Mouse (Mus musculus) liver, postnatal 0 days (tissue): Measurements from ENCODE around the gene Gh. TPM values are rescaled to one million over a fixed set of nuclear protein-coding genes. Genes with fewer than 3 reads are reported as not detected.
"Not testable (repeated sequence)": the region's sequence is repeated elsewhere in the genome, so short reads cannot be mapped to it uniquely, and the experiment has no call there.

Experiments used
- ATAC-seq: fragments of 200-750 bp; cut with Nextera tagmentation; 2 replicates; pipeline ENCODE4 v1.8.0; 2017; ENCODE audit warnings: mild to moderate bottlenecking, moderate library complexity
- DNase-seq: peaks from one replicate; pipeline ENCODE4 v3.0.0-alpha.2; 2016
- H3K27ac ChIP-seq: fragments of 300-500 bp; sonication (generic); 2 replicates; pipeline ENCODE4 v1.5.1; 2014; ENCODE audit warnings: antibody characterized with exemption, moderate library complexity, mild to moderate bottlenecking, low read depth
- H3K27me3 ChIP-seq: fragments of 300-500 bp; sonication (generic); 2 replicates; pipeline ENCODE4 v1.6.1; 2014; ENCODE audit warnings: low read length, control low read depth, mixed read lengths; ENCODE audit not compliant: insufficient read depth
- H3K36me3 ChIP-seq: fragments of 300-500 bp; sonication (generic); replicated peaks from 2 replicates; pipeline ENCODE4 v1.6.1; 2014; ENCODE audit warnings: mild to moderate bottlenecking, control low read depth, low read length, moderate library complexity, mixed read lengths; ENCODE audit not compliant: insufficient read depth
- H3K4me1 ChIP-seq: fragments of 300-500 bp; sonication (generic); 2 replicates; pipeline ENCODE4 v1.6.1; 2014; ENCODE audit warnings: antibody characterized with exemption, mild to moderate bottlenecking, control low read depth; ENCODE audit not compliant: insufficient read depth
- H3K4me2 ChIP-seq: fragments of 300-500 bp; sonication (generic); 2 replicates; pipeline ENCODE4 v1.6.1; 2014; ENCODE audit warnings: low read depth, mild to moderate bottlenecking, low read length, moderate library complexity, mixed read lengths
- H3K4me3 ChIP-seq: fragments of 300-500 bp; sonication (generic); 2 replicates; pipeline ENCODE4 v1.5.1; 2014; ENCODE audit warnings: low read depth, low read length
- H3K9ac ChIP-seq: fragments of 300-500 bp; sonication (generic); replicated peaks from 2 replicates; pipeline ENCODE4 v1.6.1; 2014; ENCODE audit warnings: mild to moderate bottlenecking, moderate library complexity
- H3K9me3 ChIP-seq: fragments of 300-500 bp; sonication (generic); 2 replicates; pipeline ENCODE4 v1.6.1; 2016; ENCODE audit warnings: mild to moderate bottlenecking, control low read depth, low read length, mixed read lengths
- CTCF ChIP-seq: sonication (generic); IDR thresholded peaks from 2 replicates; pipeline ENCODE4 v1.5.1; 2016; ENCODE audit warnings: antibody characterized with exemption, low read depth
- EP300 ChIP-seq: IDR thresholded peaks from 2 replicates; pipeline ENCODE4 v1.6.1; 2016; ENCODE audit warnings: antibody characterized with exemption, low read depth, mild to moderate bottlenecking
- WGBS: fragments of 180-500 bp; shearing (Covaris S2); extraction: QIAGEN DNeasy Blood & Tissue Kit; methylation state at CpG from one replicate; pipeline ENCODE4 v1.1.7; 2014; ENCODE audit not compliant: insufficient replicate concordance; 5-methylcytosine and 5-hydroxymethylcytosine counted together
- polyA plus RNA-seq: library from polyadenylated mRNA; unstranded; fragments of >200 nt; fragmentation: Nextera tagmentation; extraction: Ambion mirVana; gene quantifications from 2 replicates; pipeline ENCODE4 v1.2.1, GENCODE M21; 2015

Gh gene
- polyA plus RNA-seq = 0.13 and 0.21 TPM in 2 replicates

GRCm38 (mm10) chr11:106301765-106302164 is at the start of gene Gh:
Gene Gh (minus strand): TSS chr11:106301865.
- peaks cover 4% of the 10 kb centered on the region; the same call in 1 of the 2 replicates for H3K4me1 ChIP-seq
- H3K27ac ChIP-seq = no peak within 1 kb of the TSS
- WGBS = 75% methylated on average over 9 of the region's 9 CpGs
- TF ChIP-seq EP300 (no peak), CTCF (no peak)
- ATAC-seq = no peak
- H3K27me3 ChIP-seq = no peaks in the 10 kb centered on the region
- no peaks in the 10 kb centered on the region for H3K36me3 ChIP-seq
- no peak within 1 kb of the TSS for H3K9ac ChIP-seq
- no peaks in the 10 kb centered on the region for H3K9me3 ChIP-seq
- no peak within 1 kb of the TSS for H3K4me3 ChIP-seq
- H3K4me2 ChIP-seq = no peak within 1 kb of the TSS
- DNase-seq = no peak

DNA sequence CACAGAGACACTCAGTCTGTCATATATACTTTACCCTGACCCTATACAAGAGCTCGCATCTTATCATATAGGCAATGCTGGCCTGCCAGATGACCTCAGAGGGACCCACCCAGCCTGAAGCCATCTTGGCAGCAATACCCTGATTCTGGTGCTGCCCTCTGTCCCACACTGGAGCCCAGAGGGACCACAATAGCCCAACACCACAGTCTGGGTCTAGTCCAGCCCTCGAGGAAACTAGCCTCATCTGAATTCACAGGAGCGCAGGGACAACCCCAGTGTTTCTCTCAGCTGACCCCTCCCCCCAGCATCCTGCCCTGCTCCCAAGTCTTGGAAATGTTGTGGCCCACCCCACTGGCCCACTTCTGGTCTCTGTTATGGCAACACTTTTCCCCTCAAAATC is 49.6 kb upstream of the Gh start:
- Histone ChIP-seq H3K27ac (no peak overlapping the region), H3K9me3 (no peaks in the 10 kb centered on the region), H3K36me3 (no peaks in the 10 kb centered on the region), H3K27me3 (no peaks in the 10 kb centered on the region), H3K4me2 (no peak overlapping the region), H3K4me3 (no peak overlapping the region), H3K4me1 (peaks cover 6% of the 10 kb centered on the region; the same call in 1 of the 2 replicates), H3K9ac (no peak overlapping the region)
- 56% methylated on average over 3 of the region's 3 CpGs for WGBS
- ATAC-seq (peak; percentile 29), DNase-seq (no peak)
- TF ChIP-seq CTCF = no peak
- TF ChIP-seq EP300 = no peak

GRCm38 (mm10) chr11:106350853-106351252 is 49.2 kb upstream of the Gh start:
- Histone ChIP-seq H3K4me3 (no peak overlapping the region), H3K9me3 (no peaks in the 10 kb centered on the region), H3K4me1 (peaks cover 5% of the 10 kb centered on the region; the same call in 1 of the 2 replicates), H3K4me2 (no peak overlapping the region), H3K27ac (no peak overlapping the region), H3K36me3 (no peaks in the 10 kb centered on the region), H3K9ac (no peak overlapping the region), H3K27me3 (no peaks in the 10 kb centered on the region)
- DNase-seq = peak; percentile 35
- peak; percentile 85 for ATAC-seq
- TF ChIP-seq EP300 (no peak), CTCF (no peak)
- 47% methylated on average over 5 of the region's 5 CpGs for WGBS

DNA sequence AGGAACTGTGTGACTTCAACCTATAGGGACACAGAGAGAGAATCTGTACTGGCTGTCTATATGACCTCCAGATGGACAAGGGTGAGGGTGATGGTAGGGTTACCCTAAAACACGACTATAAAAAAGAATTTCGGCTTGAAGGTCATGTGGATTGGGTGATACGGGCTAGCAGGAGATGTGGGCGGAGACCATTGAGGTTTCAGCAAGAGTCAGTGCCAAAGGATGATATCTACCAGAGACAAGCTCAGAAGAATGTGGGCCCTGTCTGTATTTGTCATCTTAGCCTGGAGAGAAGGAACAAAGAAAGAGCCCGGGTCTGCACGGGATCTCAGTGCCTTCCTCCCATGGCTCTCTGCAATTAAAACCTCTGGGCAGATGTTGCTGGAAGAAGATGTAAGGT is 48.1 kb upstream of the Gh start:
- TF ChIP-seq EP300 = no peak
- no peak for TF ChIP-seq CTCF

DNA sequence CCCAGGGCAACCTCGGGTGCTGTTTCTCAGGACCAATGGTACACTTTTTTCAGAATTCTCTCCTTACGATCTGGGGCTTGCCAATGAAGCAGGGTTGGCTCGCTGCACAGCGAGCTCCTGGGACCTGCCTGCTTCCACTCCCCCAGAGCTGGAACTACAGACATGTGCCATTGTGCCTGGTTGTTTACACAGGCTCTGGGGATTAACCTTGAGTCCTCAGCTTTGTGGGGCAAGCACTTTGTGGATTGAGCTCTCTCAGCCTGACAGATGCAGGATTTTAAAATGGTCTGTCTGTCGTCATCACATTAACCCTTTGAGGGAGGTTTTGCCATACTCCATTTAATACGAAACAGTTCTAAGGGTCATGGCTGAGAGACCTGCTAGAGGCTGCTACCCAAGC is 43.2 kb upstream of the Gh start:
- DNase-seq = no peak

More for the DNA sequence above, 48.1 kb upstream of the Gh start:
- Histone ChIP-seq H3K36me3 (no peaks in the 10 kb centered on the region), H3K4me3 (no peak overlapping the region), H3K4me1 (no peaks in the 10 kb centered on the region), H3K4me2 (no peak overlapping the region), H3K27ac (no peak overlapping the region), H3K27me3 (no peaks in the 10 kb centered on the region), H3K9ac (no peak overlapping the region), H3K9me3 (no peaks in the 10 kb centered on the region)
- ATAC-seq (no peak), DNase-seq (no peak)
- 56% methylated on average over 6 of the region's 6 CpGs for WGBS

GRCm38 (mm10) chr11:106340990-106341520 is 39.4 kb upstream of the Gh start:
- Histone ChIP-seq H3K4me2 (no peak overlapping the region), H3K27ac (no peak overlapping the region), H3K27me3 (no peaks in the 10 kb centered on the region), H3K9ac (no peak overlapping the region), H3K4me1 (no peaks in the 10 kb centered on the region), H3K36me3 (no peaks in the 10 kb centered on the region), H3K9me3 (no peaks in the 10 kb centered on the region), H3K4me3 (no peak overlapping the region)
- DNase-seq = no peak
- 44% methylated on average over 9 of the region's 9 CpGs for WGBS
- ATAC-seq = no peak
- TF ChIP-seq CTCF (no peak), EP300 (no peak)

More for the DNA sequence above, 43.2 kb upstream of the Gh start:
- WGBS = 50% methylated on average over 6 of the region's 6 CpGs
- TF ChIP-seq EP300 (no peak), CTCF (no peak)
- Histone ChIP-seq H3K36me3 (no peaks in the 10 kb centered on the region), H3K4me1 (no peaks in the 10 kb centered on the region), H3K4me2 (no peak overlapping the region), H3K4me3 (no peak overlapping the region), H3K9me3 (no peaks in the 10 kb centered on the region), H3K27ac (no peak overlapping the region), H3K9ac (no peak overlapping the region), H3K27me3 (no peaks in the 10 kb centered on the region)
- ATAC-seq = no peak

DNA sequence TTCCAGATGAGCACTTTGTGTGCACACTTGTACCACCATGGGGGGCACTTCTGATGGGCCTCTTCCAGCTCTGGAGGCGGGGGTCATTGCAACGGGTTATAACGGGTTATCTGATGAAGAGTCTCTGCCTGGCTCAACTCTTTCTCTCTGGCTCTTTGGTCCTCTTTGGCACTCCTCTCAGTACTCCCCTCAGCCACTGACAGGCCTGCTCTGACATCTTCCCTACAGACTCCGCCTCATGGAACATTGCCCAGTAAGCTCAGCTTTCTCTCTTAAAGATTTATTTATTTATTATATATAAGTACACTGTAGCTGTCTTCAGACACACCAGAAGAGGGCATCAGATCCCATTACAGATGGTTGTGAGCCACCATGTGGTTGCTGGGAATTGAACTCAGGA is 37.7 kb upstream of the Gh start:
- WGBS = 74% methylated on average over 4 of the region's 4 CpGs
- H3K36me3 ChIP-seq, DNase-seq, H3K4me2 ChIP-seq, H3K27me3 ChIP-seq, H3K9me3 ChIP-seq, H3K4me3 ChIP-seq, ATAC-seq, H3K27ac ChIP-seq, H3K4me1 ChIP-seq, H3K9ac ChIP-seq: not testable (repeated sequence)
